Mouse (Mus musculus) Muller cell, postnatal 12 days (primary cell): ENCODE measurements at regions not wholly inside any gene's neighbourhood (a gene's known extent, or its start where the extent isn't known, plus 50 kb on each side); places are given as distances from the start of the nearest gene placed in this dataset.
"Not testable (repeated sequence)": the region's sequence is repeated elsewhere in the genome, so short reads cannot be mapped to it uniquely, and the experiment has no call there.

Experiments
- DNase-seq: peaks from one replicate; pipeline ENCODE4 v3.0.0-alpha.2; 2015; ENCODE audit errors: inconsistent ontology term

DNA sequence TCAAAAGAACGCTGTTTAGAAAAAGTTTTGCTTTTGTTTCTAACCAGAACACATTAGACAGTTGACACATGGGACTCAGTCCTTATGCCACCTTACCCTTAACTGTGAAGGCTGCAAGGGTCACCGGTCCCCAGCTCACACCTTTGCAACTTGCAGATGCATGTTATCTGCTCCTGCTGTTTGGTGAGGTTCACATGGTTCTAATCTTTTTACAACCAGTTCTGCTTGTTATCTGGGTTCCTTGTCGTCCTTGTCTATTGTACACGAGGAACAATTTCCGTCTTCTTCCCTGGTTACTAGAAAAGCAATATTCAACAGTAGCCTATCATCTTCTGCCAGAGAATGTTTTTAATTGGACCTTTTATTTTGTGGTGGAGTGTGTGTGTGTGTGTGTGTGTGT lies 200.8 kb downstream of the Gm21738 start:
- DNase-seq: not testable (repeated sequence)

DNA sequence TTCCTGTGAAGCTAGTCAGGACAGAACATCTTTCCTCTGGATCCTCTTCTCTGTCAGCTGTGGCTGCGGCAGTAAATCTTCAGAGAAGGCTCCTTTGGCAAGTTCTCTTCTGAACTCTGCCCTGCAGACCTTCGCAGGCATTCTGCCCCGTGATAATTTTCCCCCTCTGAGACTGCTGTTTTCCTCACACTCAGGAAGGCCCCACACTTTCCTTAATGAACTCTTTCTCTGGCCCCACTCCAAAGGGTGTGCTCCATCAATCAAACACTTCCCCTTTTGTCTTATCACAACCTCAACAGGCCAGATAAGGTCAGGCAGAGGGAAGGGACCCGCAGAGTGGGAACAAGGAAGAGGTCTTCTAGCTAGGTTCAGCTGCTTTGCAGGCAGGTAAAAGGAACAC lies 210.2 kb downstream of the Gm21738 start:
- no peak for DNase-seq

DNA sequence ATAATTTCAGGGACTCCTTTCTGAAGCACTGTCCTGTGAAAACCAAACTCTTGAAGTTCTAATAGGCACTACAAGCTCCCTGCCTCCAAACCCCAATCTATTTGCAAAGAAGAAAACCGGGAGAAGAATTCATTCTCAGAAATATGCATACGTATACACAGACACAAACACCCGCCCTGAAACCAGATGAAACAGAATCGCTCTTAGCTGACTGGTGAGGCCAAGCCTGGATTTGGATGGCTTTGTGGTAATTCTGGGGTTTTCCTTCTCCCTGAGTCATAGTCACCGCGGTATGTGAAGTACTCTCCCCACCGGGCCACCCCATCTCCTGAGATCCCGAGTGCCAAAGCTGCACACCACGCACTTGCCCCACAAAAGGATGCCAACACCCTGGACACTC lies 238.5 kb downstream of the Gm21738 start:
- DNase-seq: not testable (repeated sequence)

DNA sequence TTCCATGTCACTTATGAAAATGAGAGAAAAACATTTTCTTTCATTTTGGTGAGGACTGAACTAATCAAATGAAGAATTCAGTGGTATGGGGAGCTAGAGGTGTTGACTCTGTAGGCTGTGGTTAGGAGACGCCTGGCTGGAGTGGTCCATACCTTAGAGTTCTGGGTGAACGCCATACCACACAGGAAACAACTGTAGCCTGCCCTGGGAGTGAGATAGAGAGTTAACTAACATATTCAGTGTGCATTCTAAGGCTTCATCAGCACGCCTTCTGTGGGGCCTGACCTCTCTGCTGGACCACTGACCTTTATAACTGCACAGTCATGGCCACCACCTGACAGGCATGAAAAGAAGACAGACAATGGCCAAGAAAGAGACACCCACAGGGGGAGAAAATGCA lies 240.7 kb downstream of the Gm21738 start:
- not testable (repeated sequence) for DNase-seq

DNA sequence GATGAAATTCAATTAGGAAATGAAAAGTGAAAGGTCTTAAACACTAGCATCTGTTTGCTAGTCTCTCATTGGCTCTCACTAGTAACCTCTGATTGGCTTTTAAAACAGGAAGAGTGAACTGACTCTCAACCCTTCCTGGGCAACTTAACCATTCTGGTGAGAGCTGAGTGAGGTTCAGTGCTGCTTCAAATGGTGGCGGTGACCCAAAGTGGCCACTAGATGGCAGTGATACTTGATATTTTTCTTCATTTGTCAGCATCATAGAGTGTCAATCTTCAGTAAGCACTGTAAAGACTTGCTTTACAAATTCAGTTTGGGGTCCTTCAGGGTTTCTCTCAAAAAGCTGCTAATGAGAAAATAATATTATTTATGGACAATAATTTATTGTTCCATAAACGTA lies 243.4 kb downstream of the Gm21738 start:
- DNase-seq: peak; percentile 16

DNA sequence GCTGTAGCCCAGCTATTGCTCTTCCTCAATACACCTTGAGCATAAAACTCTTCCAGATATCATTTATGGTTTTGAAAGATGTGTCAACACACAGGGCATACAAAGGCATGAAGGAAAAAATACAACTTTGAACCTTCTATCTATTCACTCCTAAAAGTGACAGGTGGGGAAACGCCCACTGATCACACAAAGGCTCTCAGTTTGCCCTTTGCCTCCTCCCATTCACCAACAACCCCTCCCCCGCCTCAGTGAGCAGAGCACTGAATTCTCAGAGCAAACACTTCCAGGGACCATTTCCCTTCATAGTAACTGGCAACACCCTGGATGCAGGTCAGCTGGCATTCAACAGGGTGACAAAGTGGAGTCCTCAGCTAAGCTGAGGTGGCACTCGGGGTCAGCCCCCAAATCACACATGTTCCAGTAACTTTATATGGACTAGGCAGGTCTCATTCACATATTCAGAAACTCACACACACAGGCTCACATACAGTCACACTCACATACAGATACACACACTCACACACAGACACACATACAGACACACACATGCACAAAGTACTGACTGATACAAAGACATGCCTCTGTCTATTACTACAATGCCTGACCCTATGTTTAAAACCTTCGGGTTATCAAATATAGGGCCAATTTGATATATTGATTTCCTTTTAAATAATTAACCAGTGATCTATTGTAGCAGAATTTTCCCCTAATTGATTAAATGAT lies 248.3 kb downstream of the Gm21738 start:
- not testable (repeated sequence) for DNase-seq

DNA sequence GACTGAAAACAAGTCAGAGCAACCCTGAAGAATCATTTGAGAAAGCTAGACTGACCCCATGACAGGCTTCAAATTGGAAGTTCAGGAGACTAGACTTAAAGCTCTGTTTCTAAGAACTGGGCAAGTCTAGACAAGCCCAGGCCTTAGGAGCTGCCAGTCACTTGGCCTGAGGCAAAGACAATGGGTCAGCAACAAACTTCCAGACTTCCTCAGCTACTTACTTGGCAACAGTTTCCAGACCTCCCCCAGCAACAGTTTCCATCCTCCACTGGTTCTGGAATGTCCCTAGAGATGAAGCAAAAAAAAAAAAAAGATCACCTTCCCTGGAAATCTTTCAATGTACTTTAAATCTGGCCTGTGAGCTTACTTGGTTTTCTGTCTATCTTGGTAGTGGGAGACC lies 251.9 kb downstream of the Gm21738 start:
- DNase-seq: peak; percentile 4

DNA sequence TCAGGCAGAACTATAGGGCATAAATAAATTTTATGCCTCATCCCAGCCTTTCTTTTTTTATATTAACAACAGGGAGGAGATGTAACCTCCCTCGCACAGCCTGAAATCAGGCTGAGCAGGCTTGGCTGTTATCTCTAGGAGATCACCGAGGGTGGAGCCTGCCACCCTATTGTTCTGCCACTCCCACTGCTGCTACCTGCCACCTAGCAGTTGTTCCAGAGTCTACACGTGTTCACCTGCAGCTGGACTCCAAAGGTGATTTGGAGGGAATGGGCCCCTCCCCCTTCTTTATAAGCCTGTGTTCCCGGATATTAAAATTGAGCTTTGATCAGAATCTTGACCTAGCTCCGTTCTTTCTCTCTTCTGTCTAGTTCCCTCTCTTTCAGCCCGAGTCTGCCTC lies 245.8 kb upstream of the Ube2e2 start:
- not testable (repeated sequence) for DNase-seq

DNA sequence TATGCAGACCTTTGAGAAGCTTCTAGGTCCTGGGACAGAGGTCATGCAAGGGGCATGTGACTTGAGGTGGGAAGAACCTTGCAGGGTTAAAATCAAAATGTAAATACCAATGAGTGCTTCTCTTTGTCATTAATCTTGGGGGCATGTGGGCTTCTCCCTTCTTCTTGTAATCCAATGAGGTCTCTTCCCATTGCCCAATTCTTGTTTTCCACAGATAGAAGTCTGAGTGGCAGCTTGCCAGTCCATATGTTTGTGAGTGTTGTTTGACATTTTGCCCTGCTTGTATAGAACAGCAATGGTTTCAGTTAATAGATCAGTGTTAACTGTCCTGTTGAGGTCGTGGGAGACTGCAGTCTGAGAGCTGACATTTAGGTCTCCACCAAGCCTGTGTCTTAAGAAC lies 237.5 kb upstream of the Ube2e2 start:
- DNase-seq: no peak
